ENCODE assay signal across 14 mouse cellular contexts in genomic region chr8:103492914-103493517, GRCm38 (mm10).
DNase-seq lines count a peak whose midpoint lies in the region; ATAC-seq and TF ChIP-seq lines count a peak whose summit lies in the region.
"Had no signal": no experiment of that assay in that cellular context is flagged by ENCODE, and none has a peak within 500 bp of the region (broad histone marks: within the 10 kb centered on the region; RNA-seq: fewer than 3 reads in every experiment).

No protein-coding gene starts in this region.

- intact Hi-C loops in heart, postnatal 25 days (cut with DNase I) = no loop called here
- intact Hi-C loops in left cerebral cortex, adult 2 months (cut with DNase I) = no loop called here

- ATAC-seq in intestine, embryonic 14.5 days (replicated peaks; ENCODE audit: low FRiP score, low TSS enrichment, low read depth) = 0 out of 2 replicates have a peak, but pooled peaks have one; percentile 47
- ATAC-seq in intestine, postnatal 0 days = no peak
- ATAC-seq in limb, embryonic 14.5 days (ENCODE audit: low FRiP score, low read depth) = peak; percentile 51

- H3K27ac ChIP-seq in intestine, embryonic 14.5 days (ENCODE audit: low read depth) = peak overlapping the region; percentile 60; the same call in 1 of the 2 replicates
- H3K27ac ChIP-seq in intestine, postnatal 0 days (ENCODE audit: low read depth, low read length) = no peak overlapping the region
- peak overlapping the region; percentile 52; the same call in 1 of the 2 replicates for H3K27ac ChIP-seq in limb, embryonic 14.5 days (replicated peaks; ENCODE audit: low read depth, low read length)
- no peak overlapping the region for H3K27ac ChIP-seq in left cerebral cortex, adult 2 months
- H3K27ac ChIP-seq: heart, adult 2 months; liver, embryonic 15.5 days had no signal

- H3K4me2 ChIP-seq in intestine, embryonic 14.5 days (ENCODE audit: low read length) = no peak overlapping the region
- H3K4me2 ChIP-seq in intestine, postnatal 0 days (replicated peaks; ENCODE audit: low read depth) = no peak overlapping the region
- no peak overlapping the region for H3K4me2 ChIP-seq in limb, embryonic 14.5 days (replicated peaks; ENCODE audit: low read depth, low read length, severe bottlenecking)
- H3K4me2 ChIP-seq: liver, embryonic 15.5 days had no signal

- no peak for TF ChIP-seq CTCF in intestine, postnatal 0 days (IDR thresholded peaks at IDR 0.05; ENCODE audit: low read depth)
- TF ChIP-seq CTCF in left cerebral cortex, adult 2 months (IDR thresholded peaks at IDR 0.05) = no peak

- no peaks in the 10 kb centered on the region for H3K27me3 ChIP-seq in intestine, embryonic 14.5 days (replicated peaks; ENCODE audit: control insufficient read depth, insufficient read depth, low read length)
- H3K27me3 ChIP-seq in intestine, postnatal 0 days (replicated peaks; ENCODE audit: control insufficient read depth, insufficient read depth, low read length) = no peaks in the 10 kb centered on the region
- H3K27me3 ChIP-seq in limb, embryonic 14.5 days (ENCODE audit: control insufficient read depth, insufficient read depth, low read length) = no peaks in the 10 kb centered on the region
- H3K27me3 ChIP-seq: liver, embryonic 15.5 days had no signal

- H3K4me3 ChIP-seq in intestine, embryonic 14.5 days (ENCODE audit: low read depth, low read length) = no peak overlapping the region
- no peak overlapping the region for H3K4me3 ChIP-seq in intestine, postnatal 0 days (ENCODE audit: low read depth, low read length)
- H3K4me3 ChIP-seq in limb, embryonic 14.5 days (replicated peaks; ENCODE audit: low read length) = no peak overlapping the region
- H3K4me3 ChIP-seq in left cerebral cortex, adult 2 months = no peak overlapping the region
- H3K4me3 ChIP-seq: erythroblast, embryonic 14.5 days; heart, adult 2 months; liver, embryonic 15.5 days; myocyte had no signal

- no peak overlapping the region for H3K9ac ChIP-seq in intestine, embryonic 14.5 days (ENCODE audit: low read length)
- no peak overlapping the region for H3K9ac ChIP-seq in intestine, postnatal 0 days (ENCODE audit: low read depth, low read length)
- no peak overlapping the region for H3K9ac ChIP-seq in limb, embryonic 14.5 days (ENCODE audit: low read depth, low read length, severe bottlenecking)
- H3K9ac ChIP-seq: liver, embryonic 15.5 days had no signal

- no peak for TF ChIP-seq POLR2A in limb, embryonic 14.5 days (IDR thresholded peaks at IDR 0.05; ENCODE audit: borderline replicate concordance, extremely low read depth, insufficient read depth, insufficient read length)

- no peaks in the 10 kb centered on the region for H3K9me3 ChIP-seq in intestine, embryonic 14.5 days (ENCODE audit: control insufficient read depth, low read length)
- no peaks in the 10 kb centered on the region for H3K9me3 ChIP-seq in intestine, postnatal 0 days (ENCODE audit: control insufficient read depth)
- H3K9me3 ChIP-seq in limb, embryonic 14.5 days (ENCODE audit: control insufficient read depth, low read length) = no peaks in the 10 kb centered on the region
- H3K9me3 ChIP-seq: liver, embryonic 15.5 days had no signal

- WGBS in intestine, embryonic 14.5 days = 47% methylated on average over 7 of the region's 7 CpGs
- 58% methylated on average over 7 of the region's 7 CpGs for WGBS in intestine, postnatal 0 days
- WGBS in limb, embryonic 14.5 days = 39% methylated on average over 7 of the region's 7 CpGs

- DNase-seq in intestine, embryonic 14.5 days (ENCODE audit: low spot score) = peak; percentile 57
- peak; percentile 18 for DNase-seq in fat pad, adult 2 months (ENCODE audit: extremely low read depth, low read depth, low spot score)
- DNase-seq in heart, postnatal 25 days (ENCODE audit: low spot score) = peak; percentile 2
- DNase-seq in limb, embryonic 14.5 days (ENCODE audit: low spot score) = peak; percentile 37
- no peak for DNase-seq in natural killer cell, adult 2 months (ENCODE audit: low spot score in 2 of 2)
- no peak for DNase-seq in layer of hippocampus, adult 11-12 months (ENCODE audit: low spot score)
- DNase-seq in left cerebral cortex, adult 2 months (ENCODE audit: extremely low spot score in 1 of 2, low spot score in 2 of 2) = no peak
- DNase-seq: layer of hippocampus, adult 9-11 months; thymus, postnatal 36 days had no signal

- no peaks in the 10 kb centered on the region for H3K36me3 ChIP-seq in intestine, embryonic 14.5 days (ENCODE audit: control insufficient read depth, insufficient read depth, low read length)
- H3K36me3 ChIP-seq in intestine, postnatal 0 days (ENCODE audit: control insufficient read depth, insufficient read depth) = no peaks in the 10 kb centered on the region
- no peaks in the 10 kb centered on the region for H3K36me3 ChIP-seq in limb, embryonic 14.5 days (ENCODE audit: control insufficient read depth, insufficient read depth, low read length)
- H3K36me3 ChIP-seq: liver, embryonic 15.5 days had no signal

- peaks cover 34% of the 10 kb centered on the region for H3K4me1 ChIP-seq in intestine, embryonic 14.5 days (replicated peaks; ENCODE audit: control insufficient read depth, insufficient read depth, low read length)
- H3K4me1 ChIP-seq in intestine, postnatal 0 days (replicated peaks; ENCODE audit: control insufficient read depth, insufficient read depth, low read length) = no peaks in the 10 kb centered on the region
- peaks cover 8% of the 10 kb centered on the region; the same call in 1 of the 2 replicates for H3K4me1 ChIP-seq in limb, embryonic 14.5 days (ENCODE audit: control insufficient read depth, insufficient read depth, low read length)
- H3K4me1 ChIP-seq: liver, embryonic 15.5 days had no signal

Comparison
In these comparisons a context has a peak if more than half of its experiments do, and no peak if none do; other contexts are left out.
1. H3K27ac ChIP-seq: peak in intestine, embryonic 14.5 days (single experiment) and limb, embryonic 14.5 days (single experiment); none in intestine, postnatal 0 days (single experiment) and left cerebral cortex, adult 2 months (single experiment).
2. DNase-seq: peak in intestine, embryonic 14.5 days (single experiment), fat pad, adult 2 months (single experiment), heart, postnatal 25 days (single experiment) and limb, embryonic 14.5 days (single experiment); none in natural killer cell, adult 2 months (0 of 2), layer of hippocampus, adult 11-12 months (single experiment) and left cerebral cortex, adult 2 months (0 of 2).